Mouse (Mus musculus) embryonic facial prominence, embryonic 14.5 days (tissue): ENCODE results near the gene Cdsn. TPM values are rescaled to one million over a fixed set of nuclear protein-coding genes. Genes with fewer than 3 reads are reported as not detected.

ENCODE experiments used
- ATAC-seq: fragments of 200-750 bp; cut with Nextera tagmentation; 2 replicates; pipeline ENCODE4 v1.8.0; 2017; ENCODE audit warnings: low read depth, moderate number of reproducible peaks, moderate TSS enrichment
- DNase-seq: peaks from one replicate; pipeline ENCODE4 v3.0.0-alpha.2; 2015; ENCODE audit warnings: low spot score
- H3K27ac ChIP-seq: fragments of 300-500 bp; sonication (generic); replicated peaks from 2 replicates; pipeline ENCODE4 v1.5.1; 2014; ENCODE audit warnings: low read depth, mild to moderate bottlenecking, low read length, moderate library complexity
- H3K27me3 ChIP-seq: fragments of 300-500 bp; sonication (generic); replicated peaks from 2 replicates; pipeline ENCODE4 v1.6.1; 2014; ENCODE audit warnings: low read length; ENCODE audit not compliant: control insufficient read depth, insufficient read depth
- H3K36me3 ChIP-seq: fragments of 300-500 bp; sonication (generic); 2 replicates; pipeline ENCODE4 v1.6.1; 2014; ENCODE audit warnings: low read length, mixed read lengths; ENCODE audit not compliant: control insufficient read depth, insufficient read depth
- H3K4me1 ChIP-seq: fragments of 300-500 bp; sonication (generic); 2 replicates; pipeline ENCODE4 v1.6.1; 2014; ENCODE audit warnings: antibody characterized with exemption, low read length; ENCODE audit not compliant: control insufficient read depth, insufficient read depth
- H3K4me2 ChIP-seq: fragments of 300-500 bp; sonication (generic); 2 replicates; pipeline ENCODE4 v1.6.1; 2014; ENCODE audit warnings: low read depth, mild to moderate bottlenecking, low read length, moderate library complexity, mixed read lengths
- H3K4me3 ChIP-seq: fragments of 300-500 bp; sonication (generic); 2 replicates; pipeline ENCODE4 v1.5.1; 2014; ENCODE audit warnings: low read depth, mild to moderate bottlenecking, low read length
- H3K9ac ChIP-seq: fragments of 300-500 bp; sonication (generic); 2 replicates; pipeline ENCODE4 v1.6.1; 2014; ENCODE audit warnings: low read depth, mild to moderate bottlenecking, low read length, moderate library complexity, mixed read lengths
- H3K9me3 ChIP-seq: fragments of 300-500 bp; sonication (generic); 2 replicates; pipeline ENCODE4 v1.6.1; 2016; ENCODE audit warnings: low read length; ENCODE audit not compliant: control insufficient read depth
- WGBS: fragments of 180-500 bp; shearing (Covaris S2); extraction: QIAGEN DNeasy Blood & Tissue Kit; methylation state at CpG from one replicate; pipeline ENCODE4 v1.1.7; 2014; 5-methylcytosine and 5-hydroxymethylcytosine counted together
- polyA plus RNA-seq: library from polyadenylated mRNA; unstranded; fragments of >200 nt; fragmentation: Nextera tagmentation; extraction: Ambion mirVana; gene quantifications from 2 replicates; pipeline ENCODE4 v1.2.1, GENCODE M21; 2014

The Cdsn gene
- polyA plus RNA-seq, 1 experiment from 2014 or later = 1.3 TPM

DNA sequence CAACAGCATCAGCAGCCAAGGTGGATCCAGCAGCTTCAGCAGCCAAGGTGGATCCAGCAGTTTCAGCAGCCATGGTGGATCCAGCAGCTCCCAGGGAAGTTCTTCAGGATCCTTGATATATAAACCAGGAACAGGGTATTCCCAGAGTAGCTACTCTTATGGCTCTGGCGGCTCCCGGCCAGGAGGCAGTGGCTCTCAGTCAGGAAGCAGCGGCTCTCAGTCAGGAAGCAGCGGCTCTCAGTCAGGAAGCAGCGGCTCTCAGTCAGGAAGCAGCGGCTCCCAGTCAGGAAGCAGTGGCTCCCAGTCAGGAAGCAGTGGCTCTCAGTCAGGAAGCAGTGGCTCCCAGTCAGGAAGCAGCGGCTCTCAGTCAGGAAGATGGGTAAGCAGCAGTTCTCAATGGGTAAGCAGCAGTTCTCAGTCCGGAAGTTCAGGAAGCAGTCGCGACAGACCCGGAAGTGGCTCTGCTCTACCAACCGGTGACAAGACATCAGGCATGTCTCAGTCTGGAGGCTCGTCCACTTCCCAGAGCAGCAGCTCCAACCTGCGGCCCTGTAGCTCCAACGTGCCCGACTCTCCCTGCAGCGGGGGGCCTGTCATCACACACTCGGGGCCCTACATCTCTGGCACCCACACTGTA lies 3.0 kb downstream of the Cdsn start:
- H3K36me3 ChIP-seq = no peaks in the 10 kb centered on the region
- no peak for ATAC-seq
- H3K9me3 ChIP-seq = no peaks in the 10 kb centered on the region
- 87% methylated on average over 15 of the region's 18 CpGs for WGBS
- no peaks in the 10 kb centered on the region for H3K27me3 ChIP-seq
- DNase-seq = no peak
- H3K4me2 ChIP-seq = no peak overlapping the region
- no peak overlapping the region for H3K9ac ChIP-seq
- peaks cover 5% of the 10 kb centered on the region; the same call in 1 of the 2 replicates for H3K4me1 ChIP-seq
- no peak overlapping the region for H3K27ac ChIP-seq
- H3K4me3 ChIP-seq = no peak overlapping the region

- DNase-seq (no peak), ATAC-seq (no peak)
- no peaks in the 10 kb centered on the region for H3K36me3 ChIP-seq
- no peaks in the 10 kb centered on the region for H3K9me3 ChIP-seq
- H3K4me3 ChIP-seq = no peak overlapping the region
- H3K9ac ChIP-seq = no peak overlapping the region
- no peaks in the 10 kb centered on the region for H3K4me1 ChIP-seq
- 78% methylated on average over 13 of the region's 13 CpGs for WGBS
- H3K4me2 ChIP-seq = no peak overlapping the region
- H3K27ac ChIP-seq = no peak overlapping the region
- no peaks in the 10 kb centered on the region for H3K27me3 ChIP-seq
These were observed 4.3 kb downstream of the Cdsn start for GRCm38 (mm10) chr17:35556186-35556765.

GRCm38 (mm10) chr17:35556812-35557211 lies 4.9 kb downstream of the Cdsn start:
- Histone ChIP-seq H3K27me3 (no peaks in the 10 kb centered on the region), H3K27ac (no peak overlapping the region), H3K36me3 (no peaks in the 10 kb centered on the region), H3K9ac (no peak overlapping the region), H3K4me3 (no peak overlapping the region), H3K4me2 (no peak overlapping the region), H3K9me3 (no peaks in the 10 kb centered on the region), H3K4me1 (no peaks in the 10 kb centered on the region)
- ATAC-seq = peak; percentile 30; the same call in 1 of the 2 replicates
- DNase-seq = no peak
- 27% methylated on average over 5 of the region's 5 CpGs for WGBS

DNA sequence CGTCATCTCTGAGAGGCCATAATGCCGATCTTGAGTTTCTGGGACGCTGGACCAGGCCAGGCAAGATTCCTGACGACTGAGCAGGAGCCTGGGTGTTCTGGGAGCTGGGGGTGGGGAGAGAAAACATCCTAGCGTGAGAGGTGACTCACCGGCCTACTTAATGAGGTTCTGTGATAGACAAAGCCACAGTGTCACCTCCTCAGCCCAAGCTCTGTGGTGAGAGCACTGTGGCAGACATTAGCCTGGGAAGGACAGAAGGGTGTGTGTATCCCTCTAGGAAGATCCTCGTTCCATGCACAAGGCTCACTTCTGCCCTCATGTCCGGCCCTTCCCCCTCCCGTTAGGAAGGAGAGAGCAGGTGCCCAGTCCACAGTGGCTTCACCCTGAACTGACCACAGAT lies 5.4 kb downstream of the Cdsn start:
- Histone ChIP-seq H3K9ac (no peak overlapping the region), H3K9me3 (no peaks in the 10 kb centered on the region), H3K4me1 (no peaks in the 10 kb centered on the region), H3K36me3 (no peaks in the 10 kb centered on the region), H3K27ac (no peak overlapping the region), H3K27me3 (no peaks in the 10 kb centered on the region), H3K4me3 (no peak overlapping the region), H3K4me2 (no peak overlapping the region)
- 72% methylated on average over 9 of the region's 9 CpGs for WGBS
- no peak for ATAC-seq
- DNase-seq = no peak

GRCm38 (mm10) chr17:35558216-35558615 lies 6.3 kb downstream of the Cdsn start:
- no peaks in the 10 kb centered on the region for H3K27me3 ChIP-seq
- H3K4me3 ChIP-seq = no peak overlapping the region
- no peak for DNase-seq
- no peak overlapping the region for H3K9ac ChIP-seq
- WGBS = 59% methylated on average over 8 of the region's 8 CpGs
- H3K4me1 ChIP-seq = no peaks in the 10 kb centered on the region
- H3K36me3 ChIP-seq = no peaks in the 10 kb centered on the region
- H3K9me3 ChIP-seq = no peaks in the 10 kb centered on the region
- no peak overlapping the region for H3K27ac ChIP-seq
- no peak overlapping the region for H3K4me2 ChIP-seq
- no peak for ATAC-seq

- WGBS = 52% methylated on average over 3 of the region's 3 CpGs
- ATAC-seq (no peak), DNase-seq (no peak)
These were observed 15.2 kb downstream of the Cdsn start, which contains the start of gene 2300002M23Rik for GRCm38 (mm10) chr17:35567150-35567549. Gene 2300002M23Rik, plus strand, starts transcription at chr17:35567450.

DNA sequence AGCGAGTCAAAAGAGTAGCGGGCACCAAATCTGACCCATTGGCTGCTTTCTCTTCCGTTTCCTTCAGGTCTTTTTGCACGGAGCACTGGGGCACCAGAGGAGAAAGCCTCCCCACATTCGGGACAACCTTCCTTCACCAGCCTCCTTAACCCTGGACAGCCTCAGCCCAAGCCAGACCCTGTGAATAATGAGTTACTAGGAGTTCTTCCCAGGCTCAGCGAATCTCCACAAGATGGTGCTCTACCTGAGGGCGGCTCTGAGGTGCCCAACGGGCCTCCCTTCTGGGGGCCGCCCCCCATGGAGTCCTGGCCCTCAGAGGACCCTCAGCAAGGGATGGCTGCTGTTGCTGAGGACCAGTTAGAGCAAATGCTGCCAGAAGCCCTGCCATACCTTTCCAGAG lies 15.8 kb downstream of the Cdsn start:
- no peak for ATAC-seq
- no peak for DNase-seq
- Histone ChIP-seq H3K4me3 (no peak overlapping the region), H3K36me3 (no peaks in the 10 kb centered on the region), H3K27ac (no peak overlapping the region), H3K4me2 (no peak overlapping the region), H3K27me3 (peaks cover 19% of the 10 kb centered on the region), H3K9ac (no peak overlapping the region), H3K4me1 (0 out of 2 replicates have a peak, but pooled peaks cover 9% of the 10 kb centered on the region), H3K9me3 (no peaks in the 10 kb centered on the region)
- WGBS = 16% methylated on average over 8 of the region's 9 CpGs

More at GRCm38 (mm10) chr17:35567150-35567549, 15.2 kb downstream of the Cdsn start, which contains the start of gene 2300002M23Rik:
- H3K4me3 ChIP-seq = no peak within 1 kb of the TSS
- no peaks in the 10 kb centered on the region for H3K36me3 ChIP-seq
- peaks cover 19% of the 10 kb centered on the region for H3K27me3 ChIP-seq
- H3K4me2 ChIP-seq = no peak within 1 kb of the TSS
- 0 out of 2 replicates have a peak, but pooled peaks cover 9% of the 10 kb centered on the region for H3K4me1 ChIP-seq
- no peak within 1 kb of the TSS for H3K27ac ChIP-seq
- no peak within 1 kb of the TSS for H3K9ac ChIP-seq
- H3K9me3 ChIP-seq = no peaks in the 10 kb centered on the region

DNA sequence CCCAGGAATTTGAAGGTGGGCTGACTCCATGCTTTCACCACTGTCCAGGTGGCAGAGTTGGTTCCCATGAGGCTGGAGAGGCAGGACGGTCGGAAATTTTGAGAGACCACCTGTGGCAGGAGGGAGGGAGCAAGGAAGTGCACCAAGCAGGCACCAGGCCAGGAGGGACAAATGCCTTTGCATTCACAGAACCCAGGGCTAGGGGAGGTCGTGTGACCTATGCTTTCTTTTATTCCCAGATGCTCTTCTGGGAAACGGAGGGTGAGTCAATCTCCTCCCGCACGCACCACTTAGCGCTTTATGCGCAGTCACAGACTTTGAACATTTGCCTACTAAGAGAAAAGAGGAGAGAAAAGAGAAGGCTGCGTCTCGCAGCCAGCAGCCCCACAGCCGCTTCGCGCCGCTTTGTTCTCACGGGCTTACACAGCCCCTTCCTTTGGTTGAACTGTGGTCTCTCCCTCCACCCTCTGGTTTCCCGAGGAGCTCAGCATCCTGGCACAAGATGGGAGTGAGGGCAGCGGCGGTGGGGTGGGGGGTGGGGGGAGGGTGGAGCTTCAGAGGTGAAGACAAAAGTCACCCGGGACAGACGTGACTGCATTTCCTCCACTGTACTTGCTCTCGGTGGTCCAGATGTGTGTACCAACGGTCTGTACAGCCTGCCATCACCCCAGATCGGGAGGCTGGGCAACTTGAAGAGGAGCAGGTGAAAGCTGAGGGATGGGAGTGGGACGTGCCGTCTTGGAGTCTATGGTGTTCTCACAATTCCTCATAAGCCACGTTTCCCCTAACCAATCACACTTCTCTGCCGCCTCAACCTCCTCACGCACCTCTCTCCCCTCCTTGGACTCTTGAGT lies 17.4 kb downstream of the Cdsn start:
- ATAC-seq (0 out of 2 replicates have a peak, but pooled peaks have one; percentile 30), DNase-seq (no peak)
- Histone ChIP-seq H3K27ac (no peak overlapping the region), H3K4me3 (peak overlapping the region; percentile 24), H3K36me3 (no peaks in the 10 kb centered on the region), H3K9me3 (no peaks in the 10 kb centered on the region), H3K4me1 (0 out of 2 replicates have a peak, but pooled peaks cover 9% of the 10 kb centered on the region), H3K9ac (peak overlapping the region; percentile 55), H3K4me2 (peak overlapping the region; percentile 51), H3K27me3 (peaks cover 19% of the 10 kb centered on the region)
- 5% methylated on average over 28 of the region's 28 CpGs for WGBS
